Mouse (Mus musculus) B cell, adult 2 months (primary cell): ENCODE results near the gene Pin1rt1.

Experiments
- DNase-seq, 2 experiments: peaks; one replicate each; pipeline ENCODE4 v3.0.0; 2022

Gene Pin1rt1

GRCm38 (mm10) chr2:104716279-104716678 lies at the start of gene Pin1rt1:
Gene Pin1rt1 (minus strand): TSS chr2:104716379.
- no peak for DNase-seq

GRCm38 (mm10) chr2:104764018-104764417 lies 47.8 kb upstream of the Pin1rt1 start:
- DNase-seq: no peak

- DNase-seq: no peak
These were observed 47.0 kb upstream of the Pin1rt1 start for GRCm38 (mm10) chr2:104763134-104763703.

GRCm38 (mm10) chr2:104750611-104751010 lies 34.4 kb upstream of the Pin1rt1 start:
- DNase-seq: peak; percentile 28 to 40

GRCm38 (mm10) chr2:104748652-104749183 lies 32.5 kb upstream of the Pin1rt1 start:
- DNase-seq: no peak

GRCm38 (mm10) chr2:104746251-104746650 lies 30.1 kb upstream of the Pin1rt1 start:
- DNase-seq: no peak

GRCm38 (mm10) chr2:104743971-104744370 lies 27.8 kb upstream of the Pin1rt1 start:
- no peak for DNase-seq

GRCm38 (mm10) chr2:104743160-104743559 lies 27.0 kb upstream of the Pin1rt1 start:
- no peak for DNase-seq

- DNase-seq: peak; percentile 88
These were observed 26.5 kb upstream of the Pin1rt1 start, which contains the start of gene Depdc7 for GRCm38 (mm10) chr2:104742741-104743064. Gene Depdc7 (minus strand): TSS chr2:104742878.

- no peak for DNase-seq
These were observed 25.9 kb upstream of the Pin1rt1 start for GRCm38 (mm10) chr2:104741896-104742740.

- no peak for DNase-seq
These were observed 25.0 kb upstream of the Pin1rt1 start for GRCm38 (mm10) chr2:104741015-104741758.

- DNase-seq: no peak
These were observed 24.2 kb upstream of the Pin1rt1 start for GRCm38 (mm10) chr2:104740248-104740949.

- DNase-seq: no peak
These were observed 23.5 kb upstream of the Pin1rt1 start for GRCm38 (mm10) chr2:104739691-104740090.

- no peak for DNase-seq
These were observed 20.1 kb upstream of the Pin1rt1 start for GRCm38 (mm10) chr2:104736241-104736640.

GRCm38 (mm10) chr2:104732562-104733256 lies 16.5 kb upstream of the Pin1rt1 start:
- DNase-seq: no peak

GRCm38 (mm10) chr2:104732033-104732444 lies 15.9 kb upstream of the Pin1rt1 start:
- peak; percentile 55 for DNase-seq

GRCm38 (mm10) chr2:104727369-104727768 lies 11.2 kb upstream of the Pin1rt1 start:
- DNase-seq: no peak

- no peak for DNase-seq
These were observed 5.8 kb upstream of the Pin1rt1 start for GRCm38 (mm10) chr2:104722021-104722420.

GRCm38 (mm10) chr2:104717827-104718226 lies 1.6 kb upstream of the Pin1rt1 start:
- DNase-seq: no peak

GRCm38 (mm10) chr2:104717231-104717735 lies 1.1 kb upstream of the Pin1rt1 start:
- no peak for DNase-seq

GRCm38 (mm10) chr2:104714254-104714691 lies 1.9 kb downstream of the Pin1rt1 start:
- DNase-seq: no peak

- no peak for DNase-seq
These were observed 3.7 kb downstream of the Pin1rt1 start for GRCm38 (mm10) chr2:104712486-104712809.
